Mouse (Mus musculus) MEL (cell line): ENCODE results near the gene Mpp2. TPM values are rescaled to one million over a fixed set of nuclear protein-coding genes. Genes with fewer than 3 reads are reported as not detected.

Experiments
- DNase-seq: peaks from one replicate; pipeline ENCODE4 v3.0.0; 2011; ENCODE audit warnings: low read depth, low spot score
- H3K27ac ChIP-seq: 2 replicates; pipeline ENCODE4 v1.5.1; 2012; ENCODE audit warnings: low read depth, mild to moderate bottlenecking, control low read depth, low read length, moderate library complexity; ENCODE audit not compliant: control insufficient read depth
- H3K27me3 ChIP-seq, 2 experiments: fragments of 150-350 bp in 1 of 2; sonication (generic) in 1 of 2; 2 replicates each; pipeline ENCODE4 v1.6.1; 2012; ENCODE audit warnings: low read length in 2 of 2, mild to moderate bottlenecking in 2 of 2, improper control_type of control experiment in 1 of 2, moderate library complexity in 1 of 2; ENCODE audit not compliant: insufficient read depth in 2 of 2, control insufficient read depth in 1 of 2
- H3K36me3 ChIP-seq, 2 experiments: 2 replicates each; pipeline ENCODE4 v1.6.1; 2012 to 2014; ENCODE audit warnings: low read length in 2 of 2, improper control_type of control experiment in 1 of 2, inconsistent platforms in 1 of 2, mild to moderate bottlenecking in 1 of 2; ENCODE audit not compliant: insufficient read depth in 2 of 2, control insufficient read depth in 1 of 2
- H3K4me1 ChIP-seq, 2 experiments: fragments of 150-350 bp in 1 of 2; sonication (generic) in 1 of 2; 2 replicates each; pipeline ENCODE4 v1.6.1; 2012; ENCODE audit warnings: low read length in 2 of 2, improper control_type of control experiment in 1 of 2, mild to moderate bottlenecking in 1 of 2; ENCODE audit not compliant: insufficient read depth in 2 of 2, control insufficient read depth in 1 of 2
- H3K4me3 ChIP-seq, 2 experiments: fragments of 150-350 bp in 1 of 2; sonication (generic) in 1 of 2; 2 replicates each; pipeline ENCODE4 v1.5.1; 2012; ENCODE audit warnings: low read depth in 2 of 2, low read length in 2 of 2, mild to moderate bottlenecking in 2 of 2, moderate library complexity in 2 of 2, control low read depth in 1 of 2, improper control_type of control experiment in 1 of 2; ENCODE audit not compliant: control insufficient read depth in 1 of 2, insufficient read depth in 1 of 2
- H3K79me2 ChIP-seq: 2 replicates; pipeline ENCODE4 v1.6.1; 2012; ENCODE audit warnings: mild to moderate bottlenecking, low read length, moderate library complexity; ENCODE audit not compliant: control insufficient read depth, poor library complexity, insufficient read depth
- H3K9ac ChIP-seq: 2 replicates; pipeline ENCODE4 v1.6.1; 2012; ENCODE audit warnings: low read depth, mild to moderate bottlenecking, control low read depth, low read length, moderate library complexity; ENCODE audit not compliant: control insufficient read depth, poor library complexity, severe bottlenecking
- H3K9me3 ChIP-seq: fragments of 150-350 bp; sonication (generic); replicated peaks from 2 replicates; pipeline ENCODE4 v1.6.1; 2012; ENCODE audit warnings: mild to moderate bottlenecking, low read length, improper control_type of control experiment, moderate library complexity; ENCODE audit not compliant: insufficient read depth
- E2F4 ChIP-seq: IDR thresholded peaks from 2 replicates; pipeline ENCODE4 v1.6.1; 2011; ENCODE audit warnings: low read depth, low read length, improper control_type of control experiment, borderline replicate concordance
- EP300 ChIP-seq, 2 experiments: IDR thresholded peaks; 2 replicates each; pipeline ENCODE4 v1.6.1; 2011; ENCODE audit warnings: improper control_type of control experiment in 2 of 2, low read length in 2 of 2, low read depth in 1 of 2, mild to moderate bottlenecking in 1 of 2
- GATA1 ChIP-seq: IDR thresholded peaks from 2 replicates; pipeline ENCODE4 v1.6.1; 2011; ENCODE audit warnings: low read depth, low read length, improper control_type of control experiment
- HCFC1 ChIP-seq: IDR thresholded peaks from 2 replicates; pipeline ENCODE4 v1.6.1; 2012; ENCODE audit warnings: low read depth, mild to moderate bottlenecking, inconsistent platforms, low read length, improper control_type of control experiment, moderate library complexity
- KAT2A ChIP-seq: conservative IDR thresholded peaks from 2 replicates; pipeline ENCODE4 v1.6.1; 2012; ENCODE audit warnings: low read depth, low read length, improper control_type of control experiment, inconsistent platforms
- MAX ChIP-seq: IDR thresholded peaks from 2 replicates; pipeline ENCODE4 v1.6.1; 2011; ENCODE audit warnings: low read length, improper control_type of control experiment
- MAZ ChIP-seq: IDR thresholded peaks from 2 replicates; pipeline ENCODE4 v1.6.1; 2012; ENCODE audit warnings: low read depth, mild to moderate bottlenecking, inconsistent platforms, low read length, improper control_type of control experiment
- MEF2A ChIP-seq: IDR thresholded peaks from 2 replicates; pipeline ENCODE4 v1.6.1; 2014; ENCODE audit warnings: low read depth, mild to moderate bottlenecking, inconsistent platforms, low read length, improper control_type of control experiment; ENCODE audit not compliant: poor library complexity, insufficient replicate concordance, severe bottlenecking; ENCODE audit errors: extremely low read depth
- MXI1 ChIP-seq: IDR thresholded peaks from 2 replicates; pipeline ENCODE4 v1.6.1; 2011; ENCODE audit warnings: mild to moderate bottlenecking, low read depth, low read length, improper control_type of control experiment
- MYC ChIP-seq: IDR thresholded peaks from 2 replicates; pipeline ENCODE4 v1.6.1; 2011; ENCODE audit warnings: low read depth, mild to moderate bottlenecking, low read length, improper control_type of control experiment, moderate library complexity
- NELFE ChIP-seq: IDR thresholded peaks from 2 replicates; pipeline ENCODE4 v1.6.1; 2011; ENCODE audit warnings: low read depth, low read length, improper control_type of control experiment
- NRF1 ChIP-seq: IDR thresholded peaks from 2 replicates; pipeline ENCODE4 v1.6.1; 2014; ENCODE audit warnings: low read depth, mild to moderate bottlenecking, inconsistent platforms, low read length, improper control_type of control experiment, moderate library complexity; ENCODE audit not compliant: poor library complexity, insufficient read depth, severe bottlenecking
- POLR2AphosphoS5 ChIP-seq: IDR thresholded peaks from 2 replicates; pipeline ENCODE4 v1.6.1; 2012; ENCODE audit warnings: low read depth, borderline replicate concordance, mild to moderate bottlenecking, inconsistent platforms, low read length, moderate library complexity, mixed read lengths
- SIN3A ChIP-seq: IDR thresholded peaks from 2 replicates; pipeline ENCODE4 v1.6.1; 2012; ENCODE audit warnings: low read length, improper control_type of control experiment, inconsistent platforms
- UBTF ChIP-seq: IDR thresholded peaks from 2 replicates; pipeline ENCODE4 v1.6.1; 2012; ENCODE audit warnings: low read depth, mild to moderate bottlenecking, inconsistent platforms, low read length, improper control_type of control experiment, moderate library complexity, borderline replicate concordance; ENCODE audit not compliant: insufficient read depth
- USF1 ChIP-seq: IDR thresholded peaks from 2 replicates; pipeline ENCODE4 v1.6.1; 2014; ENCODE audit warnings: low read depth, mild to moderate bottlenecking, inconsistent platforms, low read length, improper control_type of control experiment, moderate library complexity
- ZNF384 ChIP-seq: IDR thresholded peaks from 2 replicates; pipeline ENCODE4 v1.6.1; 2012; ENCODE audit warnings: low read depth, mild to moderate bottlenecking, inconsistent platforms, low read length, improper control_type of control experiment
- polyA plus RNA-seq, 2 experiments: library from polyadenylated mRNA; stranded (reverse) in 1 of 2; unstranded in 1 of 2; fragments of >175 nt in 1 of 2; fragments of >200 nt in 1 of 2; gene quantifications; 2 replicates each; pipeline versions ENCODE4 v1.2.1 to v1.2.4; 2012; ENCODE audit warnings: low replicate concordance in 2 of 2, low read depth in 1 of 2; ENCODE audit not compliant: insufficient read length in 2 of 2, insufficient read depth in 1 of 2, missing spikeins in 1 of 2
- total RNA-seq: library from RNA; depleted of rRNA; stranded (reverse); fragments of 300-350 nt; gene quantifications from 2 replicates; pipeline ENCODE4 v1.2.3, GENCODE M21; 2012

The Mpp2 gene
- total and polyA plus RNA-seq, 3 experiments: 2.9 to 16.3 TPM; not detected in 1

DNA sequence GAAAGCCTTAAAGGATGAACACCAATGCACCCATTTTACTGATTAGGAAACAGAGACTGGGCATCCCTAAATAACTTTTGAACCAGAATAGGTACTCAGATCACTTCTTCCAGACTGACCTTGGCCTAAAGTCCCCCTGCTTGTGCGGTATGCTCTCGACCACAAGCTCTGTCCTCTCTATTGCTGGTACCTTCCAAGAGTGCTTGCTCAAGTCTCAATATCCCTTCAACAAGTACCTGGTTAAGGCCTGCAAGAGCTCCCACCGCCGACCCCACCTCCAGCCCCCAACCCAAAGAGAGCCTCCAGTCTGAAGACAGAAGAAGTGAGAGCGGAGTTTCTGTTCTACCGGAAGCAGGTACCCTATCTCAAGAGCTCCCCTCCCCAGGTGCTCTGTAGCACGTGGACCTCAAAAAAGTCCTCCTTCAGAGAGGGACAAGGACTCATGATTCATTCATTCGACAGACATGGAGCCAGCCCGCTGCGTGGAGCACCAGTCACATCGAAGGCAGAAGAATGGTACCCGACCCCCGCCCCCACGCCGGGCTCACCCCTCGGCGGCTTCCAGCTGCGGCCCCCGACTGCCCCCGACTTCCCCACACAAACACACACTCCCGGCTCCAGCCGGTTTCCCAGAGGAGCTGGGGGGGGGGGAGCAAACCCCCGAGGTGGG is 62.2 kb downstream of the Mpp2 start:
- H3K9ac ChIP-seq: peak overlapping the region; percentile 73
- no peaks in the 10 kb centered on the region for H3K27me3 ChIP-seq
- peaks cover 2 to 22% of the 10 kb centered on the region in 2 experiments; a peak in 3 of 4 replicates for H3K4me1 ChIP-seq
- TF ChIP-seq UBTF (no peak), MAX (peak; percentile 58; the same call in 1 of the 2 replicates), SIN3A (peak; percentile 34; the same call in 1 of the 2 replicates), MXI1 (peak; percentile 67; the same call in 1 of the 2 replicates), MYC (peak; percentile 37; the same call in 1 of the 2 replicates), MEF2A (no peak)
- no peaks in the 10 kb centered on the region for H3K9me3 ChIP-seq
- H3K79me2 ChIP-seq: no peaks in the 10 kb centered on the region
- H3K4me3 ChIP-seq: peak overlapping the region; percentile 75 to 93
- H3K36me3 ChIP-seq: peaks cover 0 to 14% of the 10 kb centered on the region in 2 experiments; a peak in 2 of 4 replicates
- H3K27ac ChIP-seq: no peak overlapping the region
- peak; percentile 44 for DNase-seq

GRCm38 (mm10) chr11:102025354-102025753 is 63.0 kb downstream of the Mpp2 start:
- H3K4me3 ChIP-seq: no peak overlapping the region
- no peaks in the 10 kb centered on the region for H3K27me3 ChIP-seq
- TF ChIP-seq MYC (no peak), HCFC1 (no peak), EP300 (IDR thresholded peaks at IDR 0.05; ENCODE audit: low read depth in 1 of 2, low read length in 2 of 2) (no peak), USF1 (no peak), MXI1 (no peak), E2F4 (no peak)
- H3K36me3 ChIP-seq: peaks cover 0 to 14% of the 10 kb centered on the region in 2 experiments; a peak in 2 of 4 replicates
- H3K9me3 ChIP-seq: no peaks in the 10 kb centered on the region
- peaks cover 2 to 22% of the 10 kb centered on the region in 2 experiments; a peak in 3 of 4 replicates for H3K4me1 ChIP-seq
- no peaks in the 10 kb centered on the region for H3K79me2 ChIP-seq
- H3K27ac ChIP-seq: no peak overlapping the region
- no peak overlapping the region for H3K9ac ChIP-seq
- DNase-seq: no peak

- TF ChIP-seq NRF1 (no peak), HCFC1 (no peak), UBTF (no peak), NELFE (no peak), ZNF384 (no peak), MAZ (no peak), KAT2A (no peak), POLR2AphosphoS5 (no peak), GATA1 (no peak), E2F4 (no peak)
- TF ChIP-seq, all 39 proteins: peak for 0
- Histone ChIP-seq H3K9me3 (no peaks in the 10 kb centered on the region), H3K9ac (no peak overlapping the region), H3K79me2 (no peaks in the 10 kb centered on the region), H3K27me3 (no peaks in the 10 kb centered on the region), H3K4me3 (no peak overlapping the region), H3K36me3 (peaks cover 0 to 13% of the 10 kb centered on the region in 2 experiments; a peak in 2 of 4 replicates), H3K4me1 (peaks cover 2 to 18% of the 10 kb centered on the region in 2 experiments; a peak in 3 of 4 replicates), H3K27ac (no peak overlapping the region)
- no peak for DNase-seq
These were observed 63.4 kb downstream of the Mpp2 start for GRCm38 (mm10) chr11:102024875-102025274.
